ENCODE assay signal across 21 mouse cellular contexts in the genomic region with DNA sequence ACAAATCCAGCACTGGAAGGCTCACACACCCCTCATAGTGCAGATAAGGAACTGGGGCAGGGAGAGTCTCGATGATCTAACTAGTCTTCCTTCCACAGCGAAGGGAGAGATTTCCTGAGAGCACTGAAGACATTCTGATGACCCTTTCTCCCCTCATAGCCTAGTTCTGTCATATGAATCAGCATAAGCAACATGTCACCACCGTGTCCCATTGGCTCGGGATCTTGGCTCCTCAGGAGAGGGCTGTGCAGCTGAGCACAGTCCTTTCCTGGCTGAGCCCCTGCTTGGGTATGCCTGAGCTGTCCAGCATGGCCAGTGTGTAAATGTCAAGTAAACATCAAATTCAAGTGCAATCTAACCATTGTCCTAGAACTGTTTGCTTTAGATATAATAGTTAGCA. TPM values are rescaled to one million over a fixed set of nuclear protein-coding genes. Genes with fewer than 3 reads are reported as not detected.
DNase-seq lines count a peak whose midpoint lies in the region; ATAC-seq and TF ChIP-seq lines count a peak whose summit lies in the region.
"Had no signal": no experiment of that assay in that cellular context is flagged by ENCODE, and none has a peak within 500 bp of the region (broad histone marks: within the 10 kb centered on the region; RNA-seq: fewer than 3 reads in every experiment).

No protein-coding gene starts in this region.

- H3K4me1 ChIP-seq in heart, adult 2 months (ENCODE audit: control insufficient read depth, insufficient read depth, low read length), result peaks cover 9% of the 10 kb centered on the region
- H3K4me1 ChIP-seq in embryonic fibroblast, embryonic 13.5 days (ENCODE audit: control insufficient read depth, insufficient read depth, low read length), result peaks cover 13% of the 10 kb centered on the region
- no peaks in the 10 kb centered on the region for H3K4me1 ChIP-seq in forebrain, embryonic 12.5 days
- H3K4me1 ChIP-seq: megakaryocyte, embryonic 14.5 days had no signal

- no peaks in the 10 kb centered on the region for H3K79me2 ChIP-seq in heart, adult 2 months (replicated peaks; ENCODE audit: control insufficient read depth, insufficient read depth, low read length)

- no peak for TF ChIP-seq CTCF in heart, adult 2 months (IDR thresholded peaks at IDR 0.05)
- no peak for TF ChIP-seq CTCF in embryonic fibroblast, embryonic 13.5 days (IDR thresholded peaks at IDR 0.05; ENCODE audit: borderline replicate concordance, insufficient read depth, low read length)

- no peak for ATAC-seq in forebrain, embryonic 12.5 days (ENCODE audit: low FRiP score)

- H3K4me2 ChIP-seq in forebrain, embryonic 12.5 days, result no peak overlapping the region
- H3K4me2 ChIP-seq: embryonic facial prominence, embryonic 13.5 days; hindbrain, embryonic 14.5 days had no signal

- no peak overlapping the region for H3K9ac ChIP-seq in heart, adult 2 months (ENCODE audit: low read depth, low read length)
- no peak overlapping the region for H3K9ac ChIP-seq in forebrain, embryonic 12.5 days
- H3K9ac ChIP-seq: embryonic facial prominence, embryonic 13.5 days; hindbrain, embryonic 14.5 days had no signal

- intact Hi-C loops in heart, adult 2 months (cut with DNase I), result no loop called here
- intact Hi-C loops in heart, postnatal 36 days (cut with DNase I), result no loop called here
- intact Hi-C loops in heart, postnatal 10 days (cut with DNase I), result no loop called here
- intact Hi-C loops in gastrocnemius, postnatal 14 days (cut with DNase I; ENCODE audit: low total_unique reads), result no loop called here

- TF ChIP-seq POLR2A in heart, adult 2 months (IDR thresholded peaks at IDR 0.05; ENCODE audit: insufficient read depth, low read depth, low read length), result no peak
- TF ChIP-seq POLR2A in embryonic fibroblast, embryonic 13.5 days (IDR thresholded peaks at IDR 0.05; ENCODE audit: low read depth, low read length), result no peak

- DNase-seq in heart, adult 2 months, result peak; percentile 33 to 38
- no peak for DNase-seq in heart, postnatal 36 days
- peak; percentile 23 to 28 for DNase-seq in heart, postnatal 10 days
- peak; percentile 20 for DNase-seq in lung, postnatal 14 days
- DNase-seq in gastrocnemius, postnatal 14 days, result no peak
- no peak for DNase-seq in urinary bladder, postnatal 10 days (ENCODE audit: low spot score)
- DNase-seq: cerebellum, adult 11 months; cerebellum, postnatal 10 days; kidney, adult 11 months; liver; midbrain, embryonic 14.5 days; thymus, postnatal 4 days had no signal

- 22% methylated on average over 4 of the region's 4 CpGs for WGBS in heart, adult 2 months
- 79% methylated on average over 4 of the region's 4 CpGs for WGBS in forebrain, embryonic 12.5 days

- TF ChIP-seq EP300 in heart, adult 2 months (IDR thresholded peaks at IDR 0.05; ENCODE audit: insufficient read depth, low read depth, low read length), result no peak

- peak overlapping the region; percentile 0; the same call in 1 of the 2 replicates for H3K27ac ChIP-seq in heart, adult 2 months
- H3K27ac ChIP-seq in embryonic fibroblast, embryonic 13.5 days (ENCODE audit: insufficient read depth, low read length), result peak overlapping the region; percentile 39
- H3K27ac ChIP-seq in forebrain, embryonic 12.5 days, result no peak overlapping the region
- H3K27ac ChIP-seq: embryonic facial prominence, embryonic 13.5 days; hindbrain, embryonic 14.5 days; kidney, postnatal 0 days; layer of hippocampus, adult 2 months had no signal

- no peaks in the 10 kb centered on the region for H3K9me3 ChIP-seq in forebrain, embryonic 12.5 days
- H3K9me3 ChIP-seq: embryonic facial prominence, embryonic 13.5 days; megakaryocyte, embryonic 14.5 days had no signal

- H3K36me3 ChIP-seq in heart, adult 2 months (ENCODE audit: control insufficient read depth, insufficient read depth, low read length), result no peaks in the 10 kb centered on the region
- no peaks in the 10 kb centered on the region for H3K36me3 ChIP-seq in forebrain, embryonic 12.5 days (replicated peaks)
- H3K36me3 ChIP-seq: embryonic facial prominence, embryonic 13.5 days had no signal

- H3K27me3 ChIP-seq in heart, adult 2 months (ENCODE audit: control insufficient read depth, insufficient read depth, low read length), result no peaks in the 10 kb centered on the region
- peaks cover 4% of the 10 kb centered on the region; the same call in 1 of the 2 replicates for H3K27me3 ChIP-seq in forebrain, embryonic 12.5 days
- H3K27me3 ChIP-seq: CH12.LX; embryonic facial prominence, embryonic 13.5 days had no signal

- H3K4me3 ChIP-seq in heart, adult 2 months, result no peak overlapping the region
- H3K4me3 ChIP-seq in embryonic fibroblast, embryonic 13.5 days (ENCODE audit: insufficient read depth, low read length), result no peak overlapping the region
- no peak overlapping the region for H3K4me3 ChIP-seq in forebrain, embryonic 12.5 days (replicated peaks)
- H3K4me3 ChIP-seq: embryonic facial prominence, embryonic 13.5 days; layer of hippocampus, adult 2 months; megakaryocyte, embryonic 14.5 days had no signal

RNA-seq across cellular contexts. Expression of gene Klf4, which starts 9.0 kb away (rescaled TPM):
- total RNA-seq in heart, adult 2 months (2021), result 10 to 100 TPM; 35.6 to 43.4 TPM
- 17.5 and 27.2 TPM in 2 replicates for polyA plus RNA-seq in heart, adult 2 months (2012; rRNA removed)
- 10 to 100 TPM; 29.7 to 42.3 TPM for total RNA-seq in heart, postnatal 36 days (2021)
- polyA plus RNA-seq in embryonic fibroblast, embryonic 13.5 days (2011; ENCODE audit: insufficient read length, low read depth, missing spikeins), result 36.5 and 49.2 TPM in 2 replicates
- 10 to 100 TPM; 42.1 to 61.1 TPM for total RNA-seq in heart, postnatal 10 days (2021)
- total RNA-seq in gastrocnemius, postnatal 14 days (2021), result 10 to 100 TPM; 14.0 to 17.3 TPM
- polyA plus RNA-seq in forebrain, embryonic 12.5 days (2016; fragmentation: Nextera tagmentation; extraction: Ambion mirVana), result 2.2 and 2.3 TPM in 2 replicates
- total RNA-seq: MEL had no signal

Comparison
In these comparisons a context has a peak if more than half of its experiments do, and no peak if none do; other contexts are left out.
1. DNase-seq: peak in heart, adult 2 months (2 of 2), heart, postnatal 10 days (2 of 2) and lung, postnatal 14 days (single experiment); none in heart, postnatal 36 days (0 of 2), gastrocnemius, postnatal 14 days (single experiment) and urinary bladder, postnatal 10 days (single experiment).